Mouse (Mus musculus): ENCODE results near the gene C1s1. TPM values are rescaled to one million over a fixed set of nuclear protein-coding genes. Genes with fewer than 3 reads are reported as not detected.
A peak's percentile ranks its signal among the peaks of the same experiment; 100 is the strongest.
"Not testable (repeated sequence)": the region's sequence is repeated elsewhere in the genome, so short reads cannot be mapped to it uniquely, and the experiment has no call there.

Gene C1s1
- total RNA-seq, 2 experiments from 2014 or later, result 41.1 to 44.1 TPM

- not testable (repeated sequence) for DNase-seq (ENCODE audit: low spot score in 2 of 2)
Measured at GRCm38 (mm10) chr6:124517733-124518132, 24.4 kb downstream of the C1s1 start.

GRCm38 (mm10) chr6:124512355-124512836 is 29.8 kb downstream of the C1s1 start, which contains the start of gene C1ra:
Gene C1ra, plus strand, starts transcription at chr6:124512405.
- DNase-seq (ENCODE audit: low spot score in 2 of 2), result peak in 1 of 2 experiments; percentile 55

GRCm38 (mm10) chr6:124511936-124512335 is 30.2 kb downstream of the C1s1 start:
- DNase-seq (ENCODE audit: low spot score in 2 of 2), result no peak

GRCm38 (mm10) chr6:124509192-124509591 is 33.0 kb downstream of the C1s1 start:
- DNase-seq (ENCODE audit: low spot score in 2 of 2), result not testable (repeated sequence)

GRCm38 (mm10) chr6:124508292-124508691 is 33.9 kb downstream of the C1s1 start:
- no peak for DNase-seq (ENCODE audit: low spot score in 2 of 2)

GRCm38 (mm10) chr6:124506991-124507390 is 35.2 kb downstream of the C1s1 start:
- no peak for DNase-seq (ENCODE audit: low spot score in 2 of 2)

GRCm38 (mm10) chr6:124505028-124505427 is 37.1 kb downstream of the C1s1 start:
- no peak for DNase-seq (ENCODE audit: low spot score in 2 of 2)

GRCm38 (mm10) chr6:124502021-124502420 is 40.1 kb downstream of the C1s1 start:
- DNase-seq (ENCODE audit: low spot score in 2 of 2), result no peak

GRCm38 (mm10) chr6:124501473-124501872 is 40.7 kb downstream of the C1s1 start:
- DNase-seq (ENCODE audit: low spot score in 2 of 2), result no peak

- no peak for DNase-seq (ENCODE audit: low spot score in 2 of 2)
Measured at GRCm38 (mm10) chr6:124499914-124500566, 42.1 kb downstream of the C1s1 start.

GRCm38 (mm10) chr6:124496054-124496453 is 46.1 kb downstream of the C1s1 start:
- DNase-seq (ENCODE audit: low spot score in 2 of 2), result no peak

GRCm38 (mm10) chr6:124493886-124494285 is 48.3 kb downstream of the C1s1 start:
- no peak for DNase-seq (ENCODE audit: low spot score in 2 of 2)

GRCm38 (mm10) chr6:124492842-124493561 is 49.2 kb downstream of the C1s1 start, which contains the start of gene C1rl:
Gene C1rl, plus strand, starts transcription at chr6:124493113.
- DNase-seq (ENCODE audit: low spot score in 2 of 2), result peak; percentile 57 to 80

- DNase-seq (ENCODE audit: low spot score in 2 of 2), result no peak
Measured at GRCm38 (mm10) chr6:124491427-124491826, 50.7 kb downstream of the C1s1 start.

- DNase-seq (ENCODE audit: low spot score in 2 of 2), result no peak
Measured at GRCm38 (mm10) chr6:124488952-124489351, 53.2 kb downstream of the C1s1 start.

- no peak for DNase-seq (ENCODE audit: low spot score in 2 of 2)
Measured at GRCm38 (mm10) chr6:124487509-124487908, 54.6 kb downstream of the C1s1 start.

GRCm38 (mm10) chr6:124485414-124486144 is 56.6 kb downstream of the C1s1 start:
- DNase-seq (ENCODE audit: low spot score in 2 of 2), result no peak

- no peak for DNase-seq (ENCODE audit: low spot score in 2 of 2)
Measured at GRCm38 (mm10) chr6:124484851-124485250, 57.3 kb downstream of the C1s1 start.

- DNase-seq (ENCODE audit: low spot score in 2 of 2), result not testable (repeated sequence)
Measured at GRCm38 (mm10) chr6:124483831-124484230, 58.3 kb downstream of the C1s1 start.

GRCm38 (mm10) chr6:124481571-124481970 is 60.6 kb downstream of the C1s1 start:
- peak in 1 of 2 experiments; percentile 60 for DNase-seq (ENCODE audit: low spot score in 2 of 2)
